Mouse (Mus musculus): Measurements from ENCODE around the gene Ap2b1. TPM values are rescaled to one million over a fixed set of nuclear protein-coding genes. Genes with fewer than 3 reads are reported as not detected.

Gene Ap2b1
- polyA plus RNA-seq, 1 experiment from 2014 or later: 65.1 TPM

DNA sequence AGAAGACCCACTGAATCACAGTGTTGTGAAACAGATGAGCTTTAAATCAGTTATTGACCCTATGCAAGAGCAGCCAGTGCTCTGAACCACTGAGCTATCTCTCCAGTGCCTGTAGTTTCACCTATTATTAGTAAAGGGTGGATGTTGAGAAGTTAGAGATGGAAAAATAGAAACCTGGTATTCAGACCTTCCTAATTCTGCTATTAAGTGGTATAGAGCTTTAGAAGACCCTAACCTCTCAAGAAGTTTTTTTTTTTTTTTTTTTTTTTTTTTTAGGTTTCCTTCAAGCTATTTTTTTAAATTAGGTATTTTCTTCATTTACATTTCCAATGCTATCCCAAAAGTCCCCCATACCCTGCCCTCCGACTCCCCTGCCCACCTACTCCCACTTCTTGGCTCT, 5.6 kb upstream of the Ap2b1 start:
- no peak overlapping the region for H3K9ac ChIP-seq (ENCODE audit: low read length)
- DNase-seq (ENCODE audit: low spot score): peak; percentile 7
- H3K27me3 ChIP-seq (replicated peaks; ENCODE audit: control insufficient read depth, insufficient read depth, low read length): no peaks in the 10 kb centered on the region
- H3K9me3 ChIP-seq (ENCODE audit: control insufficient read depth, low read length): no peaks in the 10 kb centered on the region
- ATAC-seq (replicated peaks; ENCODE audit: low FRiP score, low TSS enrichment, low read depth): no peak
- 70% methylated on average over 1 of the region's 1 CpGs for WGBS
- peak overlapping the region; percentile 89 for H3K4me2 ChIP-seq (ENCODE audit: low read length)
- H3K4me3 ChIP-seq (ENCODE audit: low read depth, low read length): peak overlapping the region; percentile 78; the same call in 1 of the 2 replicates
- peaks cover 15% of the 10 kb centered on the region; the same call in 1 of the 2 replicates for H3K4me1 ChIP-seq (replicated peaks; ENCODE audit: control insufficient read depth, insufficient read depth, low read length)
- peaks cover 26% of the 10 kb centered on the region for H3K36me3 ChIP-seq (ENCODE audit: control insufficient read depth, insufficient read depth, low read length)
- no peak overlapping the region for H3K27ac ChIP-seq (ENCODE audit: low read depth)

DNA sequence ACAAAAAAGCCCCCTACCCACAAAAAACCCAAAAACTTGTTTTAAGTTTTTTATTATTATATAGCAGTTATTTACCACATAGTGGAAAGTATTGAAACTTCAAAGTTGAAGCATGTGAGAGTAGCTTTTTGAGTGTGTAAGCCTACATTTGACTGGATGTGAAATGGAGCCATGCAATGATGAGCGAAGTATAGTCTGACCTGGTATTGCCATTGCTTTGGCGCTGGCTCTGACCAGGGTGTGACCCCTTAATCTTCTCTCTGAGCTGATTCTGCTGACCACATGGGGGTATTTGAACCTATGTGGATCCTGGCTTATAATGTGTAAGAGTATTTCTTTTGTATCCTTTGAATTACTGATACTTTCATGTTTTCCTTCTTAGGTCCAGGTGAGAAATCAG, 4.7 kb upstream of the Ap2b1 start:
- H3K9me3 ChIP-seq (ENCODE audit: control insufficient read depth, low read length): no peaks in the 10 kb centered on the region
- H3K4me2 ChIP-seq (ENCODE audit: low read length): no peak overlapping the region
- H3K27me3 ChIP-seq (replicated peaks; ENCODE audit: control insufficient read depth, insufficient read depth, low read length): no peaks in the 10 kb centered on the region
- H3K4me1 ChIP-seq (replicated peaks; ENCODE audit: control insufficient read depth, insufficient read depth, low read length): peaks cover 16% of the 10 kb centered on the region; the same call in 1 of the 2 replicates
- WGBS: 88% methylated on average over 2 of the region's 2 CpGs
- peaks cover 26% of the 10 kb centered on the region for H3K36me3 ChIP-seq (ENCODE audit: control insufficient read depth, insufficient read depth, low read length)
- H3K27ac ChIP-seq (ENCODE audit: low read depth): no peak overlapping the region
- H3K4me3 ChIP-seq (ENCODE audit: low read depth, low read length): no peak overlapping the region
- ATAC-seq (replicated peaks; ENCODE audit: low FRiP score, low TSS enrichment, low read depth): no peak
- no peak overlapping the region for H3K9ac ChIP-seq (ENCODE audit: low read length)
- peak; percentile 4 for DNase-seq (ENCODE audit: low spot score)

DNA sequence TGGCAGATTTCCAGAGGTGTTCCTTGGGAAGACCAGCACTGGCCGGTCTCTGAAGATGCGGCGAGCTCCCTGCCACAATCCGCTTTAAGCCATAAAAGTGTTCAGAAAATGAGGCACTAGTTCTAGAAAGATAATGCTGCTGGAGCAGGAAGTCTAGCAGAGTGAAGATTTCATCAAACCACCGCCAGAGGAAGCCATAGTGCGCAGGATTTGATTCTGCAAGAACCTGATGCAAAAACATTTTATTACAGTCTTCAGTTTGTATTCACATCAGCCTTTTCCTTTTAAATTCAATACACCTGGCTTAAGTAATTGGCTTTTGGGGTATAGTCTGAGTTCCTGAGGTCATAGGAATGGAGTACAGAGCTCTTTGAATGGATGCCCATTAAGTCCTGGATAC, 1.0 kb upstream of the Ap2b1 start:
- Histone ChIP-seq H3K9me3 (ENCODE audit: control insufficient read depth, low read length) (no peaks in the 10 kb centered on the region), H3K27ac (ENCODE audit: low read depth) (no peak overlapping the region), H3K4me3 (ENCODE audit: low read depth, low read length) (peak overlapping the region; percentile 63), H3K9ac (ENCODE audit: low read length) (peak overlapping the region; percentile 69), H3K4me2 (ENCODE audit: low read length) (peak overlapping the region; percentile 85), H3K27me3 (replicated peaks; ENCODE audit: control insufficient read depth, insufficient read depth, low read length) (no peaks in the 10 kb centered on the region), H3K4me1 (replicated peaks; ENCODE audit: control insufficient read depth, insufficient read depth, low read length) (peaks cover 16% of the 10 kb centered on the region; the same call in 1 of the 2 replicates), H3K36me3 (ENCODE audit: control insufficient read depth, insufficient read depth, low read length) (peaks cover 26% of the 10 kb centered on the region)
- DNase-seq (ENCODE audit: low spot score) (no peak), ATAC-seq (replicated peaks; ENCODE audit: low FRiP score, low TSS enrichment, low read depth) (no peak)
- WGBS: 73% methylated on average over 6 of the region's 6 CpGs

DNA sequence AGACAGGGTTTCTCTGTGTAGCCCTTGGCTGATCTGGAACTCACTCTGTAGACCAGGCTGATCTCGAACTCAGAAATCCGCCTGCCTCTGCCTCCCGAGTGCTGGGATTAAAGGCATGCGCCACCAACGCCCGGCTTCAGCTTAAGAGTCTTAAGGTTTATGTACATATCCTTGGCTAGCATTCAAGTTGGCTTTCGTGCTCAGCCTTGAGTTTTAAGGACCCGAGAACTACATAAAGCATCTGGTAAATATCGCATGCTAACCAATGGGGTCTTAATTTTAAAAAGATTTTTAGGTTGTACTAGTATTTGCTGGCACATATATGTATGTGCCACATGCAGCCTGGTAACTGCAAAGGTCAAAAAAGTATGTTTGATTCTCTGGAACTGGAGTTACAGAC, 900 bp downstream of the Ap2b1 start:
- DNase-seq (ENCODE audit: low spot score) (peak; percentile 25), ATAC-seq (replicated peaks; ENCODE audit: low FRiP score, low TSS enrichment, low read depth) (no peak)
- Histone ChIP-seq H3K27ac (ENCODE audit: low read depth) (no peak overlapping the region), H3K36me3 (ENCODE audit: control insufficient read depth, insufficient read depth, low read length) (peaks cover 26% of the 10 kb centered on the region), H3K4me3 (ENCODE audit: low read depth, low read length) (no peak overlapping the region), H3K9ac (ENCODE audit: low read length) (no peak overlapping the region), H3K4me2 (ENCODE audit: low read length) (no peak overlapping the region), H3K9me3 (ENCODE audit: control insufficient read depth, low read length) (no peaks in the 10 kb centered on the region), H3K4me1 (replicated peaks; ENCODE audit: control insufficient read depth, insufficient read depth, low read length) (peaks cover 28% of the 10 kb centered on the region), H3K27me3 (replicated peaks; ENCODE audit: control insufficient read depth, insufficient read depth, low read length) (no peaks in the 10 kb centered on the region)
- 89% methylated on average over 9 of the region's 9 CpGs for WGBS

DNA sequence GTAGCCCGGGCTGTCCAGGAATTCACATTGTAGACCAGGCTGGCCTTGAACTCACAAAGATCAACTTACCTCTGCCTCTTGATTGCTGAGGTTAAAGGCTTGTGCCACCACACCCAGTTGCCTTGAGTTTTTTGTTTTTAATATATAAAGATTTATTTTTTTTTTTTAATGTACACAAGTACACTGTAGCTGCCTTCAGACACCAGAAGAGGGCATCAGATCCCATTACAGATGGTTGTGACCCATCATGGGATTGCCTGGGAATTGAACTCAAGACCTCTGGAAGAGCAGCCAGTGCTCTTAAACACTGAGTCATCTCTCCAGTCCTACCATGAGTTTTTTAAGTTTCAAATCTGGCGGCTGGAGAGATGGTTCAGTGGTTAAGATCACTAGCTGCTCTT, 2.6 kb downstream of the Ap2b1 start:
- Histone ChIP-seq H3K9ac (ENCODE audit: low read length) (no peak overlapping the region), H3K27ac (ENCODE audit: low read depth) (no peak overlapping the region), H3K4me1 (replicated peaks; ENCODE audit: control insufficient read depth, insufficient read depth, low read length) (peaks cover 29% of the 10 kb centered on the region), H3K27me3 (replicated peaks; ENCODE audit: control insufficient read depth, insufficient read depth, low read length) (no peaks in the 10 kb centered on the region), H3K4me3 (ENCODE audit: low read depth, low read length) (no peak overlapping the region), H3K9me3 (ENCODE audit: control insufficient read depth, low read length) (no peaks in the 10 kb centered on the region), H3K4me2 (ENCODE audit: low read length) (no peak overlapping the region), H3K36me3 (ENCODE audit: control insufficient read depth, insufficient read depth, low read length) (peaks cover 9% of the 10 kb centered on the region)
- DNase-seq (ENCODE audit: low spot score) (peak; percentile 40), ATAC-seq (replicated peaks; ENCODE audit: low FRiP score, low TSS enrichment, low read depth) (no peak)
- 67% methylated on average over 2 of the region's 2 CpGs for WGBS

DNA sequence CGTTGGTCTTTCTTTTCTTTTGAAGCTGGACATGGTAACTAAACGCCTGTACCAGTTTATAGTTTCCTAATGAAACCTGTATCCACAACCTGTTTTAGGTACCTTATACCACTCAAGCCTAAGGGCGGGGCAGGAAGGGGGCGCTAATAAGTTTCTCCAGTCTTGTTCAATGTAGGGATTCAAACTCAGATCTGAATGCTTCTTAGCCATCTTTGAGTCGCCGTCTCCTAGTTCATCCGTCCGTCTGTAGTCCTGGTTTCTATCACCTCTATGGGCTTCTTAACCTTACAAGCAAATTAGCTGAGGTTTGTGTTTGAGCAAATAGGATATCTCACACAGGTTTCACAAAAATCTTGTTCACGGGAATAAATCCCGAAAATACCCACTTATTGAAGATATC, 3.3 kb downstream of the Ap2b1 start:
- no peak for DNase-seq (ENCODE audit: low spot score)
- Histone ChIP-seq H3K4me2 (ENCODE audit: low read length) (peak overlapping the region; percentile 81), H3K27ac (ENCODE audit: low read depth) (peak overlapping the region; percentile 96), H3K9ac (ENCODE audit: low read length) (peak overlapping the region; percentile 89), H3K9me3 (ENCODE audit: control insufficient read depth, low read length) (no peaks in the 10 kb centered on the region), H3K4me1 (replicated peaks; ENCODE audit: control insufficient read depth, insufficient read depth, low read length) (peaks cover 29% of the 10 kb centered on the region), H3K4me3 (ENCODE audit: low read depth, low read length) (peak overlapping the region; percentile 97), H3K36me3 (ENCODE audit: control insufficient read depth, insufficient read depth, low read length) (peaks cover 2% of the 10 kb centered on the region), H3K27me3 (replicated peaks; ENCODE audit: control insufficient read depth, insufficient read depth, low read length) (no peaks in the 10 kb centered on the region)
- 9% methylated on average over 10 of the region's 10 CpGs for WGBS
- ATAC-seq (replicated peaks; ENCODE audit: low FRiP score, low TSS enrichment, low read depth): no peak

DNA sequence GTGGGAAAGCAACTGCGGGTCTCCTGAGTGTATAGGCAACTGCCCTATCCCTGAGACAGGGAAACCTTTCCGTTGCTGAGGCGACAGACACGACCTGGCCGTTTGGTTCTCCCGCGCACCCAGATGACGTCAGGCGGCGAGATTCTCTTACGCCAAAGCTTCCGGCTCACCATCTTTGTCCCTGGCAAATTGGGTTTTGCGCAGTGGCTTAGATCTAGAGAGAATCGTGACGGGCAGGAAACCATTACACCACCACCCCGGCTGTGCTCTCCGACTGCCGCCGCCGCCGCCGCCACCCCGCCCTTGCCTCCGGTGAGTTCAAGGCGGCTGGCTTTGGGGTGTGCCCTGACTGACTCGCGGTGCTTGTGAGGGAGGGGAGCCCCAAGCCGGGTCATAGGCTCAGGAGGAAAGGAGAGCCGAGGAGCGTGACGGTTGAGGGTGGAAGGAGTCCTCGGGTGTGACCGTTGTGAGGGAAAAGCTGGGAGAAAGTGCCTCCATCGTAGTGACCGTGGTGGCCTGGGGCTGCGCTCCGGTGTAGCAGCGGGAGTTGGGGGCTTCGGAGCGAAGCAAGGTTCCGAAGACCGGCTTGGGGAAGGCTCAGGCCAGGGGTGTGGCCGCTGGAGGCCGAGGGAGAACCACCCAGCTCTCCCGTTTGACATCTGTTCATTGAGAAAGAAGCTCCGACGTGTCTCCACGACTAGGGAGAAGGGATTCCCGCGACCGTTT, 3.9 kb downstream of the Ap2b1 start, which contains the start of gene Pex12:
TSS of gene Pex12 (minus strand) at position 61 of the 726 bp plus-strand sequence.
- Histone ChIP-seq H3K4me2 (ENCODE audit: low read length) (peak within 1 kb of the TSS; percentile 81), H3K4me1 (replicated peaks; ENCODE audit: control insufficient read depth, insufficient read depth, low read length) (peaks cover 25% of the 10 kb centered on the region), H3K9ac (ENCODE audit: low read length) (peak within 1 kb of the TSS; percentile 89), H3K27ac (ENCODE audit: low read depth) (peak within 1 kb of the TSS; percentile 96), H3K36me3 (ENCODE audit: control insufficient read depth, insufficient read depth, low read length) (no peaks in the 10 kb centered on the region), H3K27me3 (replicated peaks; ENCODE audit: control insufficient read depth, insufficient read depth, low read length) (no peaks in the 10 kb centered on the region), H3K9me3 (ENCODE audit: control insufficient read depth, low read length) (no peaks in the 10 kb centered on the region), H3K4me3 (ENCODE audit: low read depth, low read length) (peak within 1 kb of the TSS; percentile 97)
- peak; percentile 71 for ATAC-seq (replicated peaks; ENCODE audit: low FRiP score, low TSS enrichment, low read depth)
- peak; percentile 99 for DNase-seq (ENCODE audit: low spot score)
- WGBS: under 1% methylated on average over 51 of the region's 51 CpGs

DNA sequence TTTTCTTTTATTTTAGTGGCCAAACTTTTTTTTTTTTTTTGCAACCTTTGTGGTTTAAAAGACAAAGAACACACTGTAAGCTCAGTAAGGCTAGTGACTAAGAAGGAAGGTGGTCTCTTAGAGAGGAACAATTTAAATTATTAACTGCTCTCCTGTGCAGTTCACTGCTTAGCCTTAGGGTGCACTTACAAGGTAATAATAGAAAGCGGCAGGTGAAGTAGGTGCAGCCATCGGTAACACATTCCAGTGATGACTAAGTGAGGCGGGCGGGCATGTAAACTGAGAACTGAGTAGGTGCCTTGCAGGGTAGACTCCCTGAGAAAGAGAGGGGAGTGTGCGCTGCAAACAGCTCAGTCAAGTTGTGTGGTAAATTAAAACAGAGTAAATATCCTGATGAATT, 4.9 kb downstream of the Ap2b1 start:
- WGBS: 50% methylated on average over 5 of the region's 5 CpGs
- ATAC-seq (replicated peaks; ENCODE audit: low FRiP score, low TSS enrichment, low read depth) (no peak), DNase-seq (ENCODE audit: low spot score) (no peak)
- no peak overlapping the region for H3K27ac ChIP-seq (ENCODE audit: low read depth)
- peaks cover 7% of the 10 kb centered on the region for H3K36me3 ChIP-seq (ENCODE audit: control insufficient read depth, insufficient read depth, low read length)
- H3K9me3 ChIP-seq (ENCODE audit: control insufficient read depth, low read length): no peaks in the 10 kb centered on the region
- peaks cover 19% of the 10 kb centered on the region for H3K4me1 ChIP-seq (replicated peaks; ENCODE audit: control insufficient read depth, insufficient read depth, low read length)
- no peaks in the 10 kb centered on the region for H3K27me3 ChIP-seq (replicated peaks; ENCODE audit: control insufficient read depth, insufficient read depth, low read length)
- peak overlapping the region; percentile 89; the same call in 1 of the 2 replicates for H3K9ac ChIP-seq (ENCODE audit: low read length)
- peak overlapping the region; percentile 97 for H3K4me3 ChIP-seq (ENCODE audit: low read depth, low read length)
- H3K4me2 ChIP-seq (ENCODE audit: low read length): peak overlapping the region; percentile 81

DNA sequence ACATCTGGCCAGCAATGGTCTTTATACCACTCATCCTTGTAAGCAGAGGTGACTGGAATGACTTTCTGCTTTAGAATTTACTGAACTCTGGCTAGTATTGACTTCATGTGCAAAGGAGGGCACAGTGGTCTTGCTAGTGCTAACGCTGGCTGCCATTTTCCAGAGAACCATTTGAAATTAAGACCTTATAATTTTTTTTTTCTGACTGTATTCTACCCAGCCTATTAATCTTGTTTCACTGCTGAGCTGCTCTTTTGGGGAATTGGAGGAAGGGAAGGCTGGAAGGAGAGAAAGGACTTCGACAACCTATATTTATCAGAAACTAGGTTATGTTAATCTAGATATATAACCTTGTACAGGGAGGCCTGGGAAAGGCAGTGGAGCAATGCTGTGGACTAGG, 5.7 kb downstream of the Ap2b1 start:
- Histone ChIP-seq H3K36me3 (ENCODE audit: control insufficient read depth, insufficient read depth, low read length) (peaks cover 13% of the 10 kb centered on the region), H3K4me1 (replicated peaks; ENCODE audit: control insufficient read depth, insufficient read depth, low read length) (peaks cover 19% of the 10 kb centered on the region), H3K9me3 (ENCODE audit: control insufficient read depth, low read length) (no peaks in the 10 kb centered on the region), H3K27ac (ENCODE audit: low read depth) (no peak overlapping the region), H3K4me3 (ENCODE audit: low read depth, low read length) (no peak overlapping the region), H3K9ac (ENCODE audit: low read length) (no peak overlapping the region), H3K4me2 (ENCODE audit: low read length) (peak overlapping the region; percentile 81; the same call in 1 of the 2 replicates), H3K27me3 (replicated peaks; ENCODE audit: control insufficient read depth, insufficient read depth, low read length) (no peaks in the 10 kb centered on the region)
- no peak for DNase-seq (ENCODE audit: low spot score)
- 87% methylated on average over 2 of the region's 2 CpGs for WGBS
- ATAC-seq (replicated peaks; ENCODE audit: low FRiP score, low TSS enrichment, low read depth): no peak
